15 mouse cellular contexts compared by ENCODE assay signal in the genomic region with DNA sequence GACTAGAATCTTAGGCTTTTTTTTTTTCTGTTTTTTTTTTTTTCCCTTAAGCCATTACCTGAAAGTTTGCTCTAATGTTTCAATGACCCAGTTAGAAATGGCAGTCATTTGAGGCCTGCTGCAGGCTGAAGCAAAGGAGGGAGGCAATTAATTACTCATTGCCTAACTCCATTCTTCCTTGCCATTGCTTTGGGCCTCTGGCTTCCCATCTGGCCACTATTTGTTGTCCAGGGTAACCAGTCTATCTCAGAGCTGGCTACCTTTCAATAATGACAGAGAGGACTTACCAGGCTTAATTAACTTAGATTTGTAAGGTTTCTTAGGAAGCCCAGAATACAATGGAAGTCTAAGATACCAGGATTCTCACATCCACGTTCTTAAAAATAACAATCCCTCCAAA. TPM values are rescaled to one million over a fixed set of nuclear protein-coding genes. Genes with fewer than 3 reads are reported as not detected.
DNase-seq lines count a peak whose midpoint lies in the region; ATAC-seq and TF ChIP-seq lines count a peak whose summit lies in the region.
"Had no signal": no experiment of that assay in that cellular context is flagged by ENCODE, and none has a peak within 500 bp of the region (broad histone marks: within the 10 kb centered on the region; RNA-seq: fewer than 3 reads in every experiment).

No protein-coding gene starts in this region.

- H3K36me3 ChIP-seq in midbrain, embryonic 13.5 days, result no peaks in the 10 kb centered on the region

- H3K4me2 ChIP-seq in midbrain, embryonic 13.5 days (replicated peaks), result no peak overlapping the region
- H3K4me2 ChIP-seq: limb, embryonic 15.5 days had no signal

- no peaks in the 10 kb centered on the region for H3K27me3 ChIP-seq in midbrain, embryonic 13.5 days
- H3K27me3 ChIP-seq: limb, embryonic 15.5 days had no signal

- H3K9ac ChIP-seq in midbrain, embryonic 13.5 days (replicated peaks), result no peak overlapping the region
- H3K9ac ChIP-seq: limb, embryonic 15.5 days had no signal

- no peaks in the 10 kb centered on the region for H3K9me3 ChIP-seq in midbrain, embryonic 13.5 days
- H3K9me3 ChIP-seq: limb, embryonic 15.5 days; midbrain, embryonic 10.5 days had no signal

- ATAC-seq in midbrain, embryonic 13.5 days, result no peak

- intact Hi-C loops in heart, postnatal 14 days (cut with DNase I), result no loop called here

- H3K27ac ChIP-seq in layer of hippocampus, adult 2 months, result peak overlapping the region; percentile 33; the same call in 1 of the 2 replicates
- H3K27ac ChIP-seq in midbrain, embryonic 13.5 days, result no peak overlapping the region
- H3K27ac ChIP-seq: limb, embryonic 15.5 days; midbrain, embryonic 10.5 days had no signal

- TF ChIP-seq CTCF in layer of hippocampus, adult 2 months (conservative IDR thresholded peaks at IDR 0.05), result no peak

- DNase-seq in heart, adult 11 months, result peak; percentile 86
- DNase-seq in heart, postnatal 14 days, result no peak
- peak; percentile 20 to 21 for DNase-seq in layer of hippocampus, adult 2 months (ENCODE audit: low spot score in 2 of 2)
- DNase-seq in layer of hippocampus, postnatal 25 days (ENCODE audit: extremely low spot score in 1 of 2, low spot score in 1 of 2), result no peak
- DNase-seq in Muller cell, postnatal 12 days (ENCODE audit: inconsistent ontology term), result peak; percentile 84
- peak; percentile 40 for DNase-seq in retina, embryonic 14.5 days (ENCODE audit: low spot score)
- no peak for DNase-seq in testis, postnatal 10 days (ENCODE audit: low spot score)
- DNase-seq: adrenal gland, postnatal 36 days; B cell, adult 2 months; cerebellum, adult 11 months; heart, postnatal 10 days had no signal

- WGBS in midbrain, embryonic 13.5 days, result 17% methylated on average over 1 of the region's 1 CpGs

- no peak overlapping the region for H3K4me3 ChIP-seq in layer of hippocampus, adult 2 months
- H3K4me3 ChIP-seq in midbrain, embryonic 13.5 days (replicated peaks), result no peak overlapping the region
- H3K4me3 ChIP-seq: erythroblast, embryonic 14.5 days; limb, embryonic 15.5 days; midbrain, embryonic 10.5 days had no signal

- H3K4me1 ChIP-seq in midbrain, embryonic 13.5 days (replicated peaks), result no peaks in the 10 kb centered on the region
- H3K4me1 ChIP-seq: limb, embryonic 15.5 days; midbrain, embryonic 10.5 days had no signal

RNA-seq across cellular contexts. Expression of gene Kpna2, which starts 17.6 kb away (rescaled TPM):
- total RNA-seq in heart, postnatal 14 days (2021), result 100 to 1,000 TPM in 1 of 2 experiments, 10 to 100 TPM in 1; 84.2 to 103 TPM
- total RNA-seq in layer of hippocampus, adult 2 months (2021), result 10 to 100 TPM; 17.7 to 19.1 TPM
- 10 to 100 TPM; 22.0 to 26.8 TPM for total RNA-seq in layer of hippocampus, postnatal 25 days (2021)
- 288 and 305 TPM in 2 replicates for polyA plus RNA-seq in midbrain, embryonic 13.5 days (2015; fragmentation: Nextera tagmentation; extraction: Ambion mirVana)

RNA-seq across cellular contexts. Expression of gene 1810010H24Rik, which starts 43.7 kb away (rescaled TPM):
- 1 to 10 TPM; 1.8 to 2.7 TPM for total RNA-seq in heart, postnatal 14 days (2021)
- total RNA-seq in layer of hippocampus, adult 2 months (2021), result 1 to 10 TPM; 3.1 to 3.5 TPM
- 1 to 10 TPM; 3.1 to 3.6 TPM for total RNA-seq in layer of hippocampus, postnatal 25 days (2021)
- 4.6 and 5.6 TPM in 2 replicates for polyA plus RNA-seq in midbrain, embryonic 13.5 days (2015; fragmentation: Nextera tagmentation; extraction: Ambion mirVana)
- polyA plus RNA-seq: erythroblast, embryonic 14.5 days had no signal

Comparison
In these comparisons a context has a peak if more than half of its experiments do, and no peak if none do; other contexts are left out.
1. DNase-seq: peak in heart, adult 11 months (single experiment), layer of hippocampus, adult 2 months (2 of 2), Muller cell, postnatal 12 days (single experiment) and retina, embryonic 14.5 days (single experiment); none in heart, postnatal 14 days (0 of 2), layer of hippocampus, postnatal 25 days (0 of 2) and testis, postnatal 10 days (single experiment).